Mouse (Mus musculus): ENCODE measurements around the gene Ddc.
A peak's percentile ranks its signal among the peaks of the same experiment; 100 is the strongest.

Gene Ddc

GRCm38 (mm10) chr11:11878278-11878980, 19.5 kb downstream of the Ddc start:
- DNase-seq (ENCODE audit: low read depth, low spot score): no peak

- no peak for DNase-seq (ENCODE audit: low read depth, low spot score)
These were observed 20.1 kb downstream of the Ddc start for GRCm38 (mm10) chr11:11877891-11878277.

GRCm38 (mm10) chr11:11876366-11876765, 21.6 kb downstream of the Ddc start:
- no peak for DNase-seq (ENCODE audit: low read depth, low spot score)

GRCm38 (mm10) chr11:11875230-11875629, 22.7 kb downstream of the Ddc start:
- no peak for DNase-seq (ENCODE audit: low read depth, low spot score)

GRCm38 (mm10) chr11:11873023-11873908, 24.7 kb downstream of the Ddc start:
- DNase-seq (ENCODE audit: low read depth, low spot score): no peak

- DNase-seq (ENCODE audit: low read depth, low spot score): no peak
These were observed 25.7 kb downstream of the Ddc start for GRCm38 (mm10) chr11:11872140-11872795.

- no peak for DNase-seq (ENCODE audit: low read depth, low spot score)
These were observed 26.6 kb downstream of the Ddc start for GRCm38 (mm10) chr11:11871197-11871813.

GRCm38 (mm10) chr11:11867971-11868481, 29.9 kb downstream of the Ddc start:
- peak; percentile 82 for DNase-seq (ENCODE audit: low read depth, low spot score)

- peak; percentile 41 for DNase-seq (ENCODE audit: low read depth, low spot score)
These were observed 31.2 kb downstream of the Ddc start for GRCm38 (mm10) chr11:11866696-11867095.

- no peak for DNase-seq (ENCODE audit: low read depth, low spot score)
These were observed 32.8 kb downstream of the Ddc start for GRCm38 (mm10) chr11:11865128-11865527.

- DNase-seq (ENCODE audit: low read depth, low spot score): no peak
These were observed 33.4 kb downstream of the Ddc start for GRCm38 (mm10) chr11:11864446-11865101.

GRCm38 (mm10) chr11:11862502-11862901, 35.4 kb downstream of the Ddc start:
- DNase-seq (ENCODE audit: low read depth, low spot score): no peak

GRCm38 (mm10) chr11:11856959-11857358, 41.0 kb downstream of the Ddc start:
- peak; percentile 44 for DNase-seq (ENCODE audit: low read depth, low spot score)

GRCm38 (mm10) chr11:11855685-11856131, 42.2 kb downstream of the Ddc start:
- DNase-seq (ENCODE audit: low read depth, low spot score): no peak

- peak; percentile 55 for DNase-seq (ENCODE audit: low read depth, low spot score)
These were observed 42.8 kb downstream of the Ddc start for GRCm38 (mm10) chr11:11855061-11855672.

- no peak for DNase-seq (ENCODE audit: low read depth, low spot score)
These were observed 44.0 kb downstream of the Ddc start for GRCm38 (mm10) chr11:11853731-11854461.

- DNase-seq (ENCODE audit: low read depth, low spot score): no peak
These were observed 45.9 kb downstream of the Ddc start for GRCm38 (mm10) chr11:11851957-11852505.

GRCm38 (mm10) chr11:11850476-11851267, 47.3 kb downstream of the Ddc start:
- no peak for DNase-seq (ENCODE audit: low read depth, low spot score)
